Mouse (Mus musculus): ENCODE results near the gene Olfr1024. TPM values are rescaled to one million over a fixed set of nuclear protein-coding genes. Genes with fewer than 3 reads are reported as not detected.

Olfr1024 gene
- not detected in 2 replicates for polyA plus RNA-seq (2015; fragmentation: Nextera tagmentation; extraction: Ambion mirVana)

DNA sequence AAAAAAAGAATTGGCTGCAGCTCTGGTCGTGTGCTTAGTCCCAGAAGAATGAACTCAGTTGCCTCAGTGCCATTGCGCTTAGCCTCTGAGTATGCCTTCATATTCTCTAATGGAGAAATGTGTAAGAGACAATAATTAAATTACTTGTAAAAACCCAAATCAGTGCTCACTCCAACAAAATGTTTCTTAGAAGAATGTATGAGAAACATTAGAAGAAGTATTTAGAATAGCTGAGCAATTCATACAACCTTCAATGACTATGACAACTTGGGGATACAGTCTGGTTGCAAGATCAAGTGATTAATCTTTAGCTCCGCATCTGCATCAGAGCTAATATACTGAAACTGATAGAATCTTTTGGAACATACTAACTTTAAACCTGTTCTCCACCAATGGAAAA is at the start of gene Olfr1024:
Gene Olfr1024 (minus strand): TSS at position 101 of the 400 bp plus-strand sequence.
- no peak for DNase-seq
- H3K4me1 ChIP-seq (ENCODE audit: insufficient read depth) = no peaks in the 10 kb centered on the region
- H3K4me2 ChIP-seq (ENCODE audit: low read depth, low read length) = no peak within 1 kb of the TSS
- no peak within 1 kb of the TSS for H3K9ac ChIP-seq (replicated peaks)
- WGBS (ENCODE audit: insufficient replicate concordance) = 78% methylated on average over 3 of the region's 3 CpGs
- no peak for TF ChIP-seq CTCF (IDR thresholded peaks at IDR 0.05; ENCODE audit: low read depth)
- TF ChIP-seq EP300 (IDR thresholded peaks at IDR 0.05; ENCODE audit: low read depth) = no peak
- H3K36me3 ChIP-seq (replicated peaks; ENCODE audit: insufficient read depth, low read length) = no peaks in the 10 kb centered on the region
- no peak for ATAC-seq
- H3K4me3 ChIP-seq (ENCODE audit: low read depth, low read length) = no peak within 1 kb of the TSS
- H3K9me3 ChIP-seq (ENCODE audit: low read length) = no peaks in the 10 kb centered on the region; the same call in 1 of the 2 replicates
- H3K27me3 ChIP-seq (ENCODE audit: insufficient read depth, low read length) = no peaks in the 10 kb centered on the region
- no peak within 1 kb of the TSS for H3K27ac ChIP-seq (ENCODE audit: low read depth)

GRCm38 (mm10) chr2:85950137-85950536 is 45.3 kb upstream of the Olfr1024 start, which contains the start of gene Olfr1028:
TSS of gene Olfr1028 (plus strand) at chr2:85950437.
- ATAC-seq = no peak
- WGBS (ENCODE audit: insufficient replicate concordance) = 40% methylated on average over 1 of the region's 1 CpGs
- Histone ChIP-seq H3K4me1 (ENCODE audit: insufficient read depth) (no peaks in the 10 kb centered on the region), H3K27ac (ENCODE audit: low read depth) (no peak within 1 kb of the TSS), H3K9me3 (ENCODE audit: low read length) (no peaks in the 10 kb centered on the region), H3K27me3 (ENCODE audit: insufficient read depth, low read length) (no peaks in the 10 kb centered on the region), H3K9ac (replicated peaks) (no peak within 1 kb of the TSS), H3K4me2 (ENCODE audit: low read depth, low read length) (no peak within 1 kb of the TSS), H3K36me3 (replicated peaks; ENCODE audit: insufficient read depth, low read length) (no peaks in the 10 kb centered on the region), H3K4me3 (ENCODE audit: low read depth, low read length) (no peak within 1 kb of the TSS)
- no peak for DNase-seq
- no peak for TF ChIP-seq CTCF (IDR thresholded peaks at IDR 0.05; ENCODE audit: low read depth)
- TF ChIP-seq EP300 (IDR thresholded peaks at IDR 0.05; ENCODE audit: low read depth) = no peak

DNA sequence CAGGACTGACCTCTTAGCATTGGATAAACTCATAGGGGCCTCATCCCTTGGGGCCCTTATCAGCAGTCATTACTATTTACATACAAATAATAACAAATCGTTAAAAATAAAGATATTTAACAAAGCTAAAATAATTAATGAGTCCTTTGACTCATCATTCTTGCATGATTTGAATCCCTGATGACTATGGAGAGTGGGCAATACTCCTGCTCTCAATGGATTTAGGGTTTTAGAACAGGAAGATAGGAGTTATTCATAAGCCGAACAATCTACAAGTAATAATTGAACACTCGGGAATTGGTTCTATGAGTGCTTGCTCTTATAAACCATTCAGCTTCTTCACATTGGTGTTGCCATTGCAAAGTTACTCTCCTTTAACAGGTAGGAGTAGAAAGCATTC is 16.4 kb upstream of the Olfr1024 start, which contains the start of gene Olfr1026:
Gene Olfr1026 (plus strand): TSS at position 301 of the 400 bp plus-strand sequence.
- H3K9ac ChIP-seq (replicated peaks) = no peak within 1 kb of the TSS
- DNase-seq = no peak
- no peak within 1 kb of the TSS for H3K27ac ChIP-seq (ENCODE audit: low read depth)
- H3K4me1 ChIP-seq (ENCODE audit: insufficient read depth) = no peaks in the 10 kb centered on the region
- H3K27me3 ChIP-seq (ENCODE audit: insufficient read depth, low read length) = no peaks in the 10 kb centered on the region
- H3K4me3 ChIP-seq (ENCODE audit: low read depth, low read length) = no peak within 1 kb of the TSS
- no peaks in the 10 kb centered on the region for H3K9me3 ChIP-seq (ENCODE audit: low read length)
- ATAC-seq = no peak
- H3K4me2 ChIP-seq (ENCODE audit: low read depth, low read length) = no peak within 1 kb of the TSS
- no peaks in the 10 kb centered on the region for H3K36me3 ChIP-seq (replicated peaks; ENCODE audit: insufficient read depth, low read length)
- no peak for TF ChIP-seq EP300 (IDR thresholded peaks at IDR 0.05; ENCODE audit: low read depth)
- no peak for TF ChIP-seq CTCF (IDR thresholded peaks at IDR 0.05; ENCODE audit: low read depth)
- WGBS (ENCODE audit: insufficient replicate concordance) = 77% methylated on average over 3 of the region's 3 CpGs

GRCm38 (mm10) chr2:85914893-85915292 is 10.0 kb upstream of the Olfr1024 start, which contains the start of gene Olfr1025-ps1:
TSS of gene Olfr1025-ps1 (plus strand) at chr2:85915193.
- Histone ChIP-seq H3K27ac (ENCODE audit: low read depth) (no peak within 1 kb of the TSS), H3K4me2 (ENCODE audit: low read depth, low read length) (no peak within 1 kb of the TSS), H3K4me1 (ENCODE audit: insufficient read depth) (no peaks in the 10 kb centered on the region), H3K9me3 (ENCODE audit: low read length) (no peaks in the 10 kb centered on the region), H3K9ac (replicated peaks) (no peak within 1 kb of the TSS), H3K27me3 (ENCODE audit: insufficient read depth, low read length) (no peaks in the 10 kb centered on the region), H3K4me3 (ENCODE audit: low read depth, low read length) (no peak within 1 kb of the TSS), H3K36me3 (replicated peaks; ENCODE audit: insufficient read depth, low read length) (no peaks in the 10 kb centered on the region)
- 43% methylated on average over 1 of the region's 1 CpGs for WGBS (ENCODE audit: insufficient replicate concordance)
- ATAC-seq = no peak
- DNase-seq = no peak
- TF ChIP-seq CTCF (IDR thresholded peaks at IDR 0.05; ENCODE audit: low read depth) = no peak
- TF ChIP-seq EP300 (IDR thresholded peaks at IDR 0.05; ENCODE audit: low read depth) = no peak

DNA sequence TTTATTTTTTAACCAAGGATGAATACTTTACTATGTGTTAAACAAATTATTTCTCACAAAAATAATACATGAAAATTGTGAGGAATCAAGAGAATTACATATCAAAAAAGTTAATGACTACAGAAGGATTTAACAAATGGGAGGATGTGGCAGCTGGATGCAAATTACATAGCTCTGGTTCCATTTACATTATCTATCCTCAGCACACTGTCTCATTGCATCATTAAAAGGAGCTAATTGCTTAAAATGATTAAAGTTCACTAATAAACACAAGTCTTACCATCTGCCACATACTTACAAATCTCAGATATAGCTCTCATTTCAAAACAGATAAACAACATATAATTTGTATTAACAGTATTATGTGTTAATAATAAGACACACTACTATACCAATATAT is 8.3 kb upstream of the Olfr1024 start:
- no peaks in the 10 kb centered on the region for H3K4me1 ChIP-seq (ENCODE audit: insufficient read depth)
- H3K36me3 ChIP-seq (replicated peaks; ENCODE audit: insufficient read depth, low read length) = no peaks in the 10 kb centered on the region
- no peak overlapping the region for H3K4me2 ChIP-seq (ENCODE audit: low read depth, low read length)
- no peak for ATAC-seq
- H3K9ac ChIP-seq (replicated peaks) = no peak overlapping the region
- no peak overlapping the region for H3K4me3 ChIP-seq (ENCODE audit: low read depth, low read length)
- H3K9me3 ChIP-seq (ENCODE audit: low read length) = no peaks in the 10 kb centered on the region
- no peak overlapping the region for H3K27ac ChIP-seq (ENCODE audit: low read depth)
- H3K27me3 ChIP-seq (ENCODE audit: insufficient read depth, low read length) = no peaks in the 10 kb centered on the region
- DNase-seq = no peak
- TF ChIP-seq CTCF (IDR thresholded peaks at IDR 0.05; ENCODE audit: low read depth) = no peak
- no peak for TF ChIP-seq EP300 (IDR thresholded peaks at IDR 0.05; ENCODE audit: low read depth)

DNA sequence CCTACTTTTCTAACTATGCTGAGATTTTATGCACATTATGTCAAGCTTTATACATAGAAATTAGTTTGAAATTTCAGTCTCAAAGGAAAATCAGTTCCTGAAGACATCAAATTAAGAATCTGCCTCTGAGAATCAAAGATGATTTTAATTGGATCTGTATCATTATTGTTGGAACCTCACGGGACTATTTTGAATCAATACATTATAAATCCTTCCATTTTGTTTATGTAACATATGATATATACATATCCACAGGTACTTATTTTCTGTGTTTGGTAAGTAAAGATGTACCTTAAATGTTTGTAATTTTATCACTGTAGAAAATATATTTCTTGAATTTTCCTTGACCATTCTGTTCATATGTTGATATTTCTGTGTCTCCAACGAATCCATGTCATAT is 19.5 kb downstream of the Olfr1024 start, which contains the start of gene Olfr1023:
Gene Olfr1023 (plus strand): TSS at position 301 of the 400 bp plus-strand sequence.
- Histone ChIP-seq H3K27me3 (ENCODE audit: insufficient read depth, low read length) (no peaks in the 10 kb centered on the region), H3K27ac (ENCODE audit: low read depth) (no peak within 1 kb of the TSS), H3K9me3 (ENCODE audit: low read length) (no peaks in the 10 kb centered on the region), H3K36me3 (replicated peaks; ENCODE audit: insufficient read depth, low read length) (no peaks in the 10 kb centered on the region), H3K4me2 (ENCODE audit: low read depth, low read length) (no peak within 1 kb of the TSS), H3K4me1 (ENCODE audit: insufficient read depth) (no peaks in the 10 kb centered on the region), H3K9ac (replicated peaks) (no peak within 1 kb of the TSS), H3K4me3 (ENCODE audit: low read depth, low read length) (no peak within 1 kb of the TSS)
- WGBS (ENCODE audit: insufficient replicate concordance) = 65% methylated on average over 2 of the region's 2 CpGs
- no peak for TF ChIP-seq CTCF (IDR thresholded peaks at IDR 0.05; ENCODE audit: low read depth)
- no peak for TF ChIP-seq EP300 (IDR thresholded peaks at IDR 0.05; ENCODE audit: low read depth)
- DNase-seq (no peak), ATAC-seq (no peak)
